Mouse (Mus musculus) thymus, postnatal 10 days (tissue): ENCODE results near the gene Alkbh3.
A peak's percentile ranks its signal among the peaks of the same experiment; 100 is the strongest.

Experiments used
- DNase-seq, 2 experiments: peaks; one replicate each; pipeline ENCODE4 v3.0.0; 2021; ENCODE audit warnings: low spot score in 2 of 2

Gene Alkbh3

DNA sequence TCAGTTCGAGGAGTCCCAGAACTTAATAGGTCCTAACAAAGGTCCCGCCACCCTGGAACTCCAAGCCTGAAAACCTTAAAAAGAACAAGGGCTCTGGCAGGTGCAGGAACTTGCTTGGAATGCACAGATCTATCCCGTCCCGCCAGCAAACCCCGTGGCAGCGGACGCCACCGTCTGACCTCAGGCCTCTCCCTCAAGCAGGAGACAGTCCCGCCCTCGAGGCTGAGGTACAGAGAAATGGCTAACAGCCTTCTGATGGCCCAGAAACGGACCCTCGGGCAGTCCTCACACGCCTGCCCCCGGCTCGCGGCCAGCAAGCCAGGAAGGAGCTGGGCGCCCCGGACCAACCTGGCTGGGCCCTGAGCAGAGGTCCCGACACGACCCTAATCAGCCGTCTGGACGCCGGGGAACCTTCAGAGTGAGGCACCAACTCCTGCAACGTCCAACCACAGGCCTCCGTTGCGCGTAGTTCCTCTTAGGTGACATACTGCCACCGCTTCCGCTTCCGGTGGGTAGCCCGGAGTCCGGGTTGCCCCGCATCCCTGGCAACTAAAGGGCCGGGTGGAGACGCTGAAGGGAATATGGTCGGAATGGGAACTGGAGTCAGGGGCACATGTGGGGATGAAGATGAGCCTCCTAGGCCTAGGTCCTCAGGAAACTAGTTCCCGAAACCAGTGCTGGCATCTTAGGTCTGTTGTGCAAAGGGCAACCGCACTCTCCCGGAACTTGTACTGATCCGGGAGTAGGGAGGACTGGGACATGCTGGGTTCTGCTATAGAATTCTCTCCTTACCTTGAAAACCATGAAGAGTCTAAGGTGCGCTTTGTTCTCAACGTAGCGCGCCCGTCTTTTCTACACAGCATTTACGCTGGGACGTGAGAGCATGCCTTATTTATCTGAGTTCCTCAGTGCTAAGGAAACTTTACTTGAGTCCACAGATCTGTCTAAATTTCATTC, at the start of gene Alkbh3:
Gene Alkbh3 (minus strand): TSS at position 473 of the 957 bp plus-strand sequence.
- peak; percentile 84 to 89 for DNase-seq

DNA sequence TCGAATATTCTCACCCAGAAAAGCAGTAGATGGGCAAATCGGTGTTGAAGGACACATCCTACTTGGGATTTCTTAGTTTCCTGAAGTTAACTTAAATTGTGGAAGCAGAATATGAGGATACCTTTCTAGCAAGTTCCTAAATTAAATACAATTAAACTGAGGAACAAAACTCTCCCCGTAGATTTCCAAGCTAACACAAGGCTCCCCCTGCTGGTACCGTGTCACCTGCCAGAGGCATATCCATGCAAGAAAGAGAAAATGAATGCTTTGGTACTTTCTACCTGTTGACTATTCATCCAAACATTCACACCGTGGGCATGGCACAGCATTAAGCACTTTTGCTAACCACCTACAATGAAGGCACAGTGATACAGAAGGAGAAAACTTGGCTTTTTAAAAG, 48.9 kb upstream of the Alkbh3 start:
- DNase-seq = peak in 1 of 2 experiments; percentile 10

DNA sequence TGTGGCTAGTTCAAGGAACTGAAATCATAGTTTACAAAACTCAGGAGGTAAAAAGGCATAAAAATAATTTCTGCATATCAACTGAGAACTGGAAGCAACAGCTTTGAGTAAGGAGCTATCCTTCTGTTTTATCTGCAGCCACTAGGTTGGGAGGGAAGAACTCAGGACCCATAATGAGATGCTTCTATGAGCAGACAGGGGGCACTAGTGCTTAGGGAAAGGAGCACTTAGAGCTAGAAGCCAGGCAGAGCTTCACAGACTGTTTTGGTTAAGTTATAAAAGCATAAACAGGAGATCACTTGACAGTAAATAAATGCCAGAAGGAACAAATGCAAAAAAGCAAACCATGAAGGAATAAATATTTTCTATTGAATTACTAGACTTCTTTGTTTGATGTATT, 44.2 kb upstream of the Alkbh3 start:
- peak in 1 of 2 experiments; percentile 22 for DNase-seq

DNA sequence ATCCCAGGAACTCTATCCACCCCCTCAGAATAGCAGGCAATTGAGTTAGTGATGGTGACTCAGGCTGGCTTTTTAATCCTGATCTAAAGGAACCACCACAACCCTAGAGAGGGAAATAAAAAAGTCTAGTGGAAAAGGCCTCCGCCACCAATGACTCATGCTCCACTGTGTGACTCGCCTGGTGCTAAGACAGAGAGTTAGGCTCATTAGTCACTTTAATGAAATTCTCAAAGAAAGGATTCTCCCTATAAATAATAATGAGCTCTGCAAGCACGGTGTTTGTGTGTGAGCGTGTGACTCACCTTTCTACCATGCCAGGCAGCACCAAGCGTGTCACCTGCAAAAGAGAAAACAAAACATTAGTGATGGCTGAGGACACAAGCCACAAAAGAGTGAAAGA, 41.3 kb upstream of the Alkbh3 start:
- no peak for DNase-seq

DNA sequence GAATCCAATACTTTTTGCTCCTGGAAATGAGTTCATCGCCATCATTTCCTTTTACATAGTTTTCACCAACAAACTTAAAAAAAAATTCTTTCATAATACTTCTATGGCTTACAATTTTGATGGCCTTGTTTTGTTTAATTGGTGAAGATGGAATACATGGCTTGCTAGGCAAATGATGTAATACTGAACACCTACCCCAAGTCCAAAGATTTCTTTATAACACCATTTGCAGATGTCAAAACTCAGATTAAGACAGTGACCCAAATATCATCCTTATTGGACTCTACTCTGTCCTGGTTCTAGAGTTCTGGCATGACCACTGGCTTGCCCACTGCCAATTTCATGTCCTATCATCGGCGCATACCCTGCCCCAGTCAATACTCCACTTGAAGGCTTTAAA, 40.3 kb upstream of the Alkbh3 start:
- no peak for DNase-seq

DNA sequence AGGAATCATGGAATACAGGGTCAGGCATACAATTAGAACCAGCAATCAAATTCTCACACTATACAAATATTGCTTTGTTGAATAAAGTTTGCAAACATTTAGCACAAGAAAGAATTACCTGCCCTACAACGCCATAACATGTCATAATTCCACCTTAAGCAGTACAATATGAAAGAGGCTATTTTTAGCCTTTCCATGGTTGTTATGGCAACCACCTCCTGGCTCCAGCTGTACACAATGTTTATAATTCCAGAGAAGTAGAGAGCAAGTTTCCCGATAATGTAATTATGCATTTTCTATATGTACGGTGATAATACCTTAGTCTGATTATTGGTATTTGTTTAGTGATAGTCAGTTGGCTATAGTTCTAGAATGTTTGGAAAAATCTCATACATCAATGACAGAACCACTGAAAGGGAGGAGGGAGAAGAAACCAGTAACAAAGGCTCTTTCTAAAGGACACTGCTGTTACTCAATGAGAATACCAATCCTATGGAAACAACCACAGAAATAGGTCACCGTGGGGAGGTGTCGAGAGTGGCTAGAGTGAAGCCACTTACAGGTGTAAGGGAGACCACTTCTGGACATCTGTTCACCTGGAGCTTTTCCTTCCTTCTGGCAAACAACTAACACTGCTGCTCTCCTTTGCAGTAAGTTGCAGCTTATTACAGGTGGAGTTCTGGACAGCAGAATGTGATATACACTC, 39.0 kb upstream of the Alkbh3 start:
- DNase-seq = no peak

DNA sequence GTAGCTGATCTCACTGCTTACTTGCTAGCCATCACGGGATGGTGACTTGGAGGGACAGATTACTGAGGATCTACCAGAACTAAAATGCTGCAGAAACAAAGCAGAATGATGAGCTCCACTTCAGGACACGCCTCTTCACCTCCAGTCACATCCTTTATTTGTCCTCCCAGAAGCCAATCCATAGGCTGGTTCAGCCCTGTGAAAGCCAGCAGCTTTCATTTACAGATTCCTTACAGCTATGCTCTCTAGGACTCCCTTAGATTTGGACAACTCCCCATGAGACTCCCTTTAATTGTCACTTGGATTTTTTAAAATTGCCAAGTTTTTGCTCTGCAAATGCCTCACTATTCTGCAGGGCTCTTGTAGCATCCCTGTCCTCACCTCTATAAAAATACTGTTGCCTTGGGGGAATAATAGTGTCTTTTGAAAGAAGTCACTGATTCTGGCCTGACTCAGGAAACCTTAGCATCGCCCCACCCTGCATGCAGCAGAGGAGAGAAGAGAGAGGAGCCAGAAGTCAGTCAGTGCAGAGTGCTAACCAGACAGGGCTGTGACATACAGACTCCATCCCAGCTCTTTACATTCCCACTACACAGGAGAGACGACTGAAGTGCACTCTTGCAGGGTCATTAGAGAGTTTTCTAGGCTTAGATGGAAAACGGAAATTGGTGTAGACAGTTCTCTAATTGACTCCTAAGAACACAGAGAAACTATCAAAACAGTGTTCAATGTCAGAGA, 38.3 kb upstream of the Alkbh3 start:
- no peak for DNase-seq

DNA sequence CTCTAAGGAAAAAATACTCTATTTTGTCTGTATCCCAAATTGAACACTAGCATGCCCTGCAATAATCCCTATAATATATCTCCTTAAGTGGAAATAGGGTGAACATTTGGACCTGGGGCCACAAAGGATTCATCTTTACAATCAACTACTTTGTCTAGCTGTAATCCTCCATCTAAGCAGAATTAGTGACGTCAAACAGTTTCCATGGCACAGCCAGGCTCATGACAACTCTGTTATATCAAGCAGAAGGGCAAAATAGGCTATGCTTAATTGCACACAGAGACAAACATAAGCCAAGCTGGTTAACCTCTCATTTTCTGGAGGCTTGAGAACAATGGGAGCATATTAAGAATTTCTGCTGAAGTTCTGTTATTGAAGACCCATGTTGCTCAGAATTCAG, 37.7 kb upstream of the Alkbh3 start:
- DNase-seq = no peak

DNA sequence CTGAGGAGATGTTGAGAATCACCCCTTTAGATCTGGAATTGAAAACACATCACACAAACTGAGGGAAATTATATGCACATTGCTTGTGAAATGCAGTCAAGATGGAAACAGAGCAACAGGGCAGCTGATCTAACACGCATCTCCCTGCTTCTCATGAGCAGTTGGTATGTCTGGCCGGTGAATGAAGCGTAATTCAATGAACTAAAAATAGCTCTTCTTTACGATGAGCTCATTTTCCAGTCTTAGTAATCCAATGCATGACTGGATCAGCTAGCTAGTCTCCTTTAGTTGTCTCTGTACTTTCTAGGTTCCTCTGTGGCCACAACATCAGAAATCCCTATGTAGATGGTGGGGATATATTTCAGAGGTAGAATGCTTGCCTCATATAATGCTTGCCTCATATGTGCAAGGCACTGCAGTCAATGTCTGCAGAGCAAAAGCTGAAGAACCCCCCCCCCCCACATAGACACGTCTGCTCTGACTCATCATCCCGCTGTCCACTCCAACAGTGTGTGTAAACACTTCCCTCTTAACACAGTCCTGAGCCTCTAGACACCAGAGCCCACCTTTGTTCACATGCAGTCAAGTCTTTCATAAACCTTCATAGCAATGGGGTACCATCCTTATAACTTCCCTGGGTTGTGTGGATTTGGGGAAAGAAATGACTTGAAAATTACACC, 34.9 kb upstream of the Alkbh3 start:
- DNase-seq = no peak

DNA sequence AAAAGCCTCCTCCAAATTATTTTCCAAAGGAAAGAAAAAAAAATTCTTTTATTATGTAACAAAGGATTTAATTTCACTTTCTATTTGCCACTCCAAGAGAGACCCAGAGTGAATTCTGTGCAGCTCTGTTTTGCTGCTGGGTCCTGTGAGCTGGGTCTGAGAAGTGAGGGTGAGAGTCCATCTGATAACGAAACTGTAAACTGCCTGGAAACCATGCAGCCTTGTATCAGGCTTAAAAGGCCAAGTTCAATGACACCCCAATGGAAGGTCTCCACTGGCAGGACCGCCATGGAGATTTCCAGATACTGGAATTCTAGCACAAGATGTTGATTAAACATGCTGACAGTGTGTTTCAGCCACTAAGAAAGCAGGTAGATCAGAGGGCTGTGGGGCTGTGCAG, 33.6 kb upstream of the Alkbh3 start:
- no peak for DNase-seq

DNA sequence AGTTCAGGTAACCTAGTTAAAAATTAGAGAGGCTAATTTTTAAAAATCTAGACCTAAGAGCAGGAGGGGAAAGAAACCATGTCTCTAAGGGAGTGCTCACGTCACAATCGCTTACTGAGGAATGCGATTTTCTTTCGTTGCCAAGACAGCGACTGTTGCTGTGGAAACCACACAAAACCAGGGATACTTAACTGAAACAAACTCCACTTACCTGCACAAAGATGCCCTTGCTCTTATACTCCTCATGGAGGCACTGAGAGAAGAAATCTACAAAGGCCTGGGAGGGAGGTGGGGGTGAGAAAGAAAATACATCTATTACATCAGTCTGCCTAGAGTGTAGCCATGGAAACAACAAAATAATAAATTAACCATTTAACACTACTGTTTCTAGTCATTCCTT, 33.1 kb upstream of the Alkbh3 start:
- no peak for DNase-seq

DNA sequence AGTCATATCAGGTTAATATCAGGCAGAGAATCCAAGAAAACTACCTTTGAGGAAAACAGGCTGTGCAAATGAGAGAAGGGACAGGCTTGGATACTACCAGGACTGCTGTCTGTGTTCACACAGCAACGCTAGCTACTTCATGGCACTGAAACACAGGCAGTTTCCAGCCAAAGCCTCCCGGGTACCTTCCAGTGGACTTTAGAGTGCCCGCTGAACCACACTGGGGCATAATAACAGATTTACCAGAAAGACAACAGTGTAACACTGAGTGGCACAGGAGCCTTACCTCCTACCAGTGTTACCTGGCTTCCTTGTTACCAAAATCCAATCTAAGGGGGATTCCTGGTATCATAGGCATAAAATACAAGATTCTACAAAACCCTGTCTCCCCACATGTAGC, 31.9 kb upstream of the Alkbh3 start:
- no peak for DNase-seq

DNA sequence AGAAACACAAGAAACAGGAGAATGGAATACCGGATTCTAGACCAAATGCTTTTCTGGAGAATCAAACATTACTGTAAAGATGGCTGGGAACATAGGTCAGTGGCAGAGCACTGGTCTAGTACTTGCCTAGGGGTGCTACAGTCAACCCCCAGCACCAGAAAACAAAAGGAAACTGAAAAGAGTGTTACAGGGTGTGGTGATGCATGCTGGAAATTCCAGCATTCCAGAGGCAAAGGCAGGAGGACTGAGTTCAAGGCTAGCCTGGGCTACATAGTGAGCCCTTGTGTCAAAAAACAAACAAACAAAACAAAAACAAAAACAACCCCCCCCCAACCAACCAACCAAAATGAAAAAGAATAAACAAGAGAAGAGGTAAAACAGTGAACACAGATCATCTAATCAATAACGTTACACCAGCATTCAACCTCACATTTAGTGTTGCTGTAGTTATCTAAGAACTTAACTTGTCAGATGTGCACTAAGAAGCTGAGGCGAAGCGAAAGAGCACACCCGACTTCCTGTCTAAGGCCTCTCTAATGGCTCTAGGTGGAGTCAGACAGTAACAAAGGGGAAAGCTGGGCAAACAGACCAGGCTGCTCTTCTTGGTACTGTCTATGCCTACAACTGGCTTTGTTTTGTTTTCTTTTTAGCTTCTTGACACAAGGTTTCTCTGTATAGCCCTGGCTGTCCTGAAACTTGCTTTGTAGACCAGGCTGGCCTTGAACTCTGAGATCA, 30.0 kb upstream of the Alkbh3 start:
- DNase-seq = no peak

DNA sequence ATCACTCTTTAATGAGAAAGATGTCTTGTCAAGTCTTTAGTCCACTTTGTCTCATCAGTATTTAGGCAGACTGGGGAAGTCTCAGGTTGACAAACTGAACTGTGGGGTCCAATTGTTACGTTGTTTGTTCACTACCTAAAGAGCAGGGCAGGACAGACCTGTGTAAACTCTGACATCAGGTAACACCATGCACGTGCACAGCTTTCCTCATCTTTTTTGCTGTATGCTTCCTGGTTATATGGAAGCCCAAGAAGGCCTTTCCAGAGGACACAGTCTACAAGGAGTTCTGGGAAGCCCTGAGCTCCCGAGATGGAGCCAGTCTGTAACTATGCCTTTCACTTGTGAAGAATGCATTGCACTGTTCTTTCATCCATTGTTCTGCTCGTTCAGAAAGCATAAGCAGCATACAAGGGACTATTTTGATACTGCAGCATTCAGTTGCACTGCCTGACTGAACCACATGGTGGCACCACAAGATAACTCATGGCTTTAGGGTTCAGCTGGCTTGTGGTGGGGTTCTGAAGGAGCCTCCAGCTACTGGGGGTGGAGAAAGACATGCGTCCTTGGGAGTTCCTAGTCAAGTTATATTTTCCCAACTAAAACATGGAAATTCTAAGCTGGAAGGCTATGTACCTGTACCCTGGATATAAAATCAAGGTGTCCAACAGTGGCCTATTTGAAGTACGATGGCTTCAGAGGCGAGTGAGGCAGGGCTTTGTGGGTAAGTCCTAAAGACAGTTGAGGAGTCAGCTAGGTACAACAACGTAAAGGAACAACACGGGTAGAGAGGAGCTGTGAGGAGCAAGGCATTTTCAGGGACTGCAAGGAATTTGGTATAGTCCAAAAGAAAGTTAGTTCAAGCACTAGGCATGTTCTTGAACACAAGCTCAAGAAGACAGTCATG, 25.1 kb upstream of the Alkbh3 start:
- peak; percentile 20 to 51 for DNase-seq

DNA sequence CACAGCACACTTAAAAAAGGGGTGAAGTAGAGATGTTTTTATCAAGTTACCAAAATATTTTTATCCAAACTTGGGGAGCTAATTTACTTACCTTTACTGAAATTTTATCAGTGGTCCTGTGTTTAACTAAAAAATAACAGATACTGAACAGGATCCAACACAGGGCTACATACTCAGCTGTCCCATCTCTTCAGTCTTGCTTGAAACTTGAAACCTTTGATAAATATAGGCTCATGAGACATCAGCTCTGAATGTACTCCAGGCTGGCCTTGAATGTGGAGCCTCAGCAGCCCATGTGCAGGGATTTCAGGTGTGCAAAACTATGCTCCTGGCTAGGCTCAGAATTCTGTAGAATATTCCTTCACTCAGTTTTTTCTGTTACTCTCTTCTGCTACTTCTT, 20.0 kb upstream of the Alkbh3 start:
- no peak for DNase-seq

DNA sequence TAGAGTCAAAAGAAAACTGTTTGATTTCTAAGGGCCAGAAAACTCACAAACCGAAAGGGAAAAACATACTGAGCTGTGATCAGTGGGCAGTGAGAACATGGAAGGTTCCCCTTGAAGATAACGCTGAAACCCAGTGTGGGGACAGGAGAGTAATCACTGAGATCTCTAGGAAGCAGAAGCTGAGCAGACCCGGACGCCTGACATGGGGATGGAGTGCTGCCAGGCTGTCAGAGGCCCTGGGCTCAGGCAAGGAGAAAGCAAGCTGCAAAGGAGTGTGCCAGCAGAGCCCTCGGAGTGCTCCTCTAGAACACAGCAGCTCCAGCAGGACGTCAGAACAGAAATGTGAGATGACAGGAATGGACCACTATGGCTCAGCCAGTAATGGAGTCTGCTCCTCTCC, 14.0 kb upstream of the Alkbh3 start:
- no peak for DNase-seq

DNA sequence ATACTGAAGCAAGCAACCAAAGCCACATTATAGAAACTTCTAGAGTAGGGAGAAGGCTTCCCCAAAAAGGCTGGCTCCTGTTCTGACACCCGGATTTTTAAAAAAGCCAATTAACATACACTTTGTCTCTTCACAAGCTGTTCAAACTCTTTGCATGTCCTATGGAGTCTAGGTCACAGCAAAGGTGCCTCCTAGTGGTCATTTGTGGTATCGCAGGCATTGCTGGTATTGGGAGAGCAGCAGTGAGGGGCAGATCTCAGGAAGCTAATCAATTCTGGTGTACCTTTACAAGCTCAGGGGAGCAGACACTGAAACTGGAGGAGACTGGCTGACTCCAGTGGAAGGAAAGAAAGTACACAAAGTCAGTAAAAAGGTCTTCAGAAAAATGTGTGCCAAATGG, 8.3 kb downstream of the Alkbh3 start:
- DNase-seq = peak; percentile 42 to 81

DNA sequence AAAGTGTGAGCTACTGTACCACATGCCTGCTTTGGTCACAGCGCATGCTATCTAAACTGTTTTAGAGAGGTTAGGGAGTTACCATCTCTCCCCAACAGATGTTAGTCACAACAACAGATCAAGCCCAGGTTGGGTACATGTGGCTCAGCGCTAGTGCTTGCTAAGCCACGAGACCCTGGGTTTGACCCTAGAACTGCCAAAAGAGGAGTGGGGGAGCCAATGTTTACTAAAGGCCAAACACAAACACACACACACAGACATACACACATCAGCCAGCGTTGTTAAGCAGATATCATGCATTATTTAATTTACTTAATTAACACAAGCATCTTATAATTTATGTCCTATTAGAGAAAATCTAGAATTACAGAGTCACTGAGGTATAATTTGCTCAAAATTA, 8.7 kb downstream of the Alkbh3 start:
- DNase-seq = no peak

DNA sequence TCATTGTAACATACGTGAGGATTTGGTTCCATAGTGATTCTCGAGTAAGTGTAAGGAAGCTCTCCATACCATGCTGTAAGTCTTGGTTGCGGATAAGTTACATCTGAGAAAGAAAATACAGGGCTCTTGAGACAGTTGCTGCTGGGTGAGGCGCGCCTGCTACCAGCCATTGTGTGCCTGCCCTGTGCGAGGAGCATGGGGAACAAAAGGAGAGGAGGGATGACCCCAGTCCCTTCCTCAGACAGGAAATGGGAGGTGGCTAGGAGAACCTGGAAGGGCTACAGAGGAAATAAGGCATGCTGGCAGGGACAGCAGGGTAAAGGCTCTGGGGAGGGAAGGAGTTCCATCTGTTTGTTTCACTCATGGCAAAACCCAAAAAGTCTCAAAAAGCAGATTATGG, 9.2 kb downstream of the Alkbh3 start:
- DNase-seq = no peak

DNA sequence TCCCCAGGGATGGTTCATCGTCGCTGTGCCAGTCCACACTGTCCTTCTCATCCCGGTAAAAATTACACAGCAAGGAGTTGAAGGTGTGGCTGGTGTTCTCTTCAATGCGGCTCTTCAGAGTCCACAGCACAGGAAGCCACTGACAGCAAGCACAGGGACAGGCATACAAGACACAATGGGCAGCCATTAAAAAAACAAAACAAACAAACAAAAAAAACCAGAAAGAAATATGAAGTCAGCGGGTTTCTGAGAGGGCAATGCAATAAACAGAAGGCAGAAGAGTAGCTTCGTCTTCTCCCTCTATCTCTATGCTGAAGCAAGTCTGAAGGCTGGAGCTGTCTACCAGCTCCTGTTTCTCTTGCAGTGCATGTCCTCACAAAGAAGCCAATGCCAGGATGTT, 14.4 kb downstream of the Alkbh3 start, which contains the start of gene Gm27027:
Gene Gm27027 (minus strand): TSS at position 101 of the 400 bp plus-strand sequence.
- DNase-seq = no peak
